Mouse (Mus musculus) lung, embryonic 15.5 days (tissue): ENCODE results near the gene Rnf181. TPM values are rescaled to one million over a fixed set of nuclear protein-coding genes. Genes with fewer than 3 reads are reported as not detected.

Source experiments
- ATAC-seq: fragments of 200-750 bp; cut with Nextera tagmentation; 2 replicates; pipeline ENCODE4 v1.8.0; 2017; ENCODE audit warnings: moderate number of reproducible peaks, borderline replicate concordance; ENCODE audit not compliant: low FRiP score, low TSS enrichment; ENCODE audit errors: extremely low read depth
- H3K27ac ChIP-seq: fragments of 300-500 bp; sonication (generic); 2 replicates; pipeline ENCODE4 v1.5.1; 2015; ENCODE audit warnings: moderate library complexity, mild to moderate bottlenecking, inconsistent platforms
- H3K27me3 ChIP-seq: fragments of 300-500 bp; sonication (generic); 2 replicates; pipeline ENCODE4 v1.6.1; 2015; ENCODE audit warnings: inconsistent platforms
- H3K36me3 ChIP-seq: fragments of 300-500 bp; sonication (generic); 2 replicates; pipeline ENCODE4 v1.6.1; 2015; ENCODE audit warnings: inconsistent platforms
- H3K4me1 ChIP-seq: fragments of 300-500 bp; sonication (generic); 2 replicates; pipeline ENCODE4 v1.6.1; 2015; ENCODE audit warnings: inconsistent platforms
- H3K4me2 ChIP-seq: fragments of 300-500 bp; sonication (generic); 2 replicates; pipeline ENCODE4 v1.6.1; 2015; ENCODE audit warnings: inconsistent platforms, mild to moderate bottlenecking, moderate library complexity
- H3K4me3 ChIP-seq: fragments of 300-500 bp; sonication (generic); 2 replicates; pipeline ENCODE4 v1.5.1; 2015; ENCODE audit warnings: mild to moderate bottlenecking, inconsistent platforms
- H3K9ac ChIP-seq: fragments of 300-500 bp; sonication (generic); 2 replicates; pipeline ENCODE4 v1.6.1; 2015; ENCODE audit warnings: inconsistent platforms
- H3K9me3 ChIP-seq: fragments of 300-500 bp; sonication (generic); 2 replicates; pipeline ENCODE4 v1.6.1; 2016; ENCODE audit warnings: inconsistent platforms
- WGBS: fragments of 180-500 bp; shearing (Covaris S2); methylation state at CpG from one replicate; pipeline ENCODE4 v1.1.7; 2015; 5-methylcytosine and 5-hydroxymethylcytosine counted together
- polyA plus RNA-seq: library from polyadenylated mRNA; unstranded; fragments of >200 nt; fragmentation: Nextera tagmentation; extraction: Ambion mirVana; gene quantifications from 2 replicates; pipeline ENCODE4 v1.2.1, GENCODE M21; 2015

The Rnf181 gene
- polyA plus RNA-seq, 1 experiment from 2014 or later, result 137 TPM

GRCm38 (mm10) chr6:72367460-72367974 is 761 bp upstream of the Rnf181 start:
- Histone ChIP-seq H3K4me1 (peaks cover 28% of the 10 kb centered on the region), H3K9ac (no peak overlapping the region), H3K9me3 (no peaks in the 10 kb centered on the region), H3K27me3 (no peaks in the 10 kb centered on the region), H3K27ac (no peak overlapping the region), H3K4me2 (no peak overlapping the region), H3K36me3 (no peaks in the 10 kb centered on the region), H3K4me3 (no peak overlapping the region)
- WGBS, result 70% methylated on average over 4 of the region's 4 CpGs
- no peak for ATAC-seq

- Histone ChIP-seq H3K4me3 (no peak overlapping the region), H3K4me1 (peaks cover 26% of the 10 kb centered on the region), H3K4me2 (no peak overlapping the region), H3K27me3 (no peaks in the 10 kb centered on the region), H3K9ac (no peak overlapping the region), H3K9me3 (no peaks in the 10 kb centered on the region), H3K27ac (no peak overlapping the region), H3K36me3 (no peaks in the 10 kb centered on the region)
- no peak for ATAC-seq
- WGBS, result 51% methylated on average over 3 of the region's 3 CpGs
Observed at GRCm38 (mm10) chr6:72366304-72366703, 452 bp downstream of the Rnf181 start.

GRCm38 (mm10) chr6:72364985-72365384 is 1.8 kb downstream of the Rnf181 start:
- no peaks in the 10 kb centered on the region for H3K9me3 ChIP-seq
- H3K36me3 ChIP-seq, result 0 out of 2 replicates have a peak, but pooled peaks cover 4% of the 10 kb centered on the region
- H3K4me2 ChIP-seq, result no peak overlapping the region
- H3K4me3 ChIP-seq, result no peak overlapping the region
- ATAC-seq, result no peak
- H3K4me1 ChIP-seq, result peaks cover 29% of the 10 kb centered on the region
- H3K9ac ChIP-seq, result no peak overlapping the region
- 58% methylated on average over 6 of the region's 6 CpGs for WGBS
- no peak overlapping the region for H3K27ac ChIP-seq
- H3K27me3 ChIP-seq, result no peaks in the 10 kb centered on the region

GRCm38 (mm10) chr6:72364009-72364408 is 2.7 kb downstream of the Rnf181 start:
- no peak overlapping the region for H3K4me3 ChIP-seq
- no peak overlapping the region for H3K9ac ChIP-seq
- H3K4me2 ChIP-seq, result no peak overlapping the region
- no peaks in the 10 kb centered on the region for H3K27me3 ChIP-seq
- H3K36me3 ChIP-seq, result peaks cover 13% of the 10 kb centered on the region
- WGBS, result 41% methylated on average over 7 of the region's 7 CpGs
- H3K9me3 ChIP-seq, result no peaks in the 10 kb centered on the region
- H3K4me1 ChIP-seq, result peaks cover 31% of the 10 kb centered on the region
- ATAC-seq, result no peak
- no peak overlapping the region for H3K27ac ChIP-seq

- peak overlapping the region; percentile 74 for H3K4me2 ChIP-seq
- H3K4me1 ChIP-seq, result peaks cover 33% of the 10 kb centered on the region
- peak; percentile 97 for ATAC-seq
- under 1% methylated on average over 42 of the region's 42 CpGs for WGBS
- no peaks in the 10 kb centered on the region for H3K9me3 ChIP-seq
- H3K36me3 ChIP-seq, result peaks cover 22% of the 10 kb centered on the region
- peak overlapping the region; percentile 77 for H3K4me3 ChIP-seq
- no peaks in the 10 kb centered on the region for H3K27me3 ChIP-seq
- H3K9ac ChIP-seq, result peak overlapping the region; percentile 71
- H3K27ac ChIP-seq, result peak overlapping the region; percentile 86
Observed at GRCm38 (mm10) chr6:72362132-72363028, 4.4 kb downstream of the Rnf181 start.

GRCm38 (mm10) chr6:72361121-72361551 is 5.6 kb downstream of the Rnf181 start:
- peaks cover 22% of the 10 kb centered on the region for H3K36me3 ChIP-seq
- 38% methylated on average over 5 of the region's 5 CpGs for WGBS
- H3K27me3 ChIP-seq, result no peaks in the 10 kb centered on the region
- peak overlapping the region; percentile 29; the same call in 1 of the 2 replicates for H3K27ac ChIP-seq
- peak overlapping the region; percentile 77 for H3K4me3 ChIP-seq
- H3K9ac ChIP-seq, result peak overlapping the region; percentile 71
- no peaks in the 10 kb centered on the region for H3K9me3 ChIP-seq
- ATAC-seq, result no peak
- H3K4me1 ChIP-seq, result peaks cover 39% of the 10 kb centered on the region
- peak overlapping the region; percentile 72 for H3K4me2 ChIP-seq

GRCm38 (mm10) chr6:72360599-72360935 is 6.2 kb downstream of the Rnf181 start:
- peak overlapping the region; percentile 71; the same call in 1 of the 2 replicates for H3K9ac ChIP-seq
- H3K4me2 ChIP-seq, result peak overlapping the region; percentile 72
- peak overlapping the region; percentile 77; the same call in 1 of the 2 replicates for H3K4me3 ChIP-seq
- H3K36me3 ChIP-seq, result peaks cover 22% of the 10 kb centered on the region
- H3K9me3 ChIP-seq, result no peaks in the 10 kb centered on the region
- no peaks in the 10 kb centered on the region for H3K27me3 ChIP-seq
- 38% methylated on average over 7 of the region's 7 CpGs for WGBS
- no peak overlapping the region for H3K27ac ChIP-seq
- peaks cover 45% of the 10 kb centered on the region for H3K4me1 ChIP-seq
- ATAC-seq, result no peak

- H3K4me2 ChIP-seq, result peak overlapping the region; percentile 72
- 64% methylated on average over 11 of the region's 11 CpGs for WGBS
- 0 out of 2 replicates have a peak overlapping the region, but pooled peaks have one; percentile 6 for H3K4me3 ChIP-seq
- peaks cover 46% of the 10 kb centered on the region for H3K4me1 ChIP-seq
- H3K27ac ChIP-seq, result no peak overlapping the region
- no peak for ATAC-seq
- H3K9me3 ChIP-seq, result no peaks in the 10 kb centered on the region
- H3K9ac ChIP-seq, result peak overlapping the region; percentile 71; the same call in 1 of the 2 replicates
- H3K36me3 ChIP-seq, result peaks cover 22% of the 10 kb centered on the region
- no peaks in the 10 kb centered on the region for H3K27me3 ChIP-seq
Observed at GRCm38 (mm10) chr6:72359891-72360598, 6.7 kb downstream of the Rnf181 start.

- Histone ChIP-seq H3K4me1 (peaks cover 53% of the 10 kb centered on the region), H3K4me2 (no peak overlapping the region), H3K27me3 (no peaks in the 10 kb centered on the region), H3K27ac (no peak overlapping the region), H3K9ac (no peak overlapping the region), H3K4me3 (no peak overlapping the region), H3K36me3 (peaks cover 22% of the 10 kb centered on the region), H3K9me3 (no peaks in the 10 kb centered on the region)
- no peak for ATAC-seq
- WGBS, result 63% methylated on average over 2 of the region's 2 CpGs
Observed at GRCm38 (mm10) chr6:72359343-72359742, 7.4 kb downstream of the Rnf181 start.

- Histone ChIP-seq H3K36me3 (peaks cover 22% of the 10 kb centered on the region), H3K4me3 (no peak overlapping the region), H3K4me1 (peaks cover 58% of the 10 kb centered on the region), H3K9ac (no peak overlapping the region), H3K27me3 (no peaks in the 10 kb centered on the region), H3K9me3 (no peaks in the 10 kb centered on the region), H3K4me2 (no peak overlapping the region), H3K27ac (no peak overlapping the region)
- no peak for ATAC-seq
- WGBS, result 90% methylated on average over 6 of the region's 10 CpGs
Observed at GRCm38 (mm10) chr6:72358086-72358764, 8.5 kb downstream of the Rnf181 start.
